Mouse (Mus musculus): ENCODE results near the gene Tm4sf5. TPM values are rescaled to one million over a fixed set of nuclear protein-coding genes. Genes with fewer than 3 reads are reported as not detected.

Gene Tm4sf5
- polyA plus RNA-seq, 1 experiment from 2014 or later = 253 TPM

GRCm38 (mm10) chr11:70553940-70554339 is 48.9 kb downstream of the Tm4sf5 start:
- ATAC-seq = no peak
- no peak overlapping the region for H3K4me3 ChIP-seq (ENCODE audit: low read length)
- WGBS = 35% methylated on average over 6 of the region's 7 CpGs
- no peak overlapping the region for H3K4me2 ChIP-seq (ENCODE audit: low read depth, low read length)
- no peaks in the 10 kb centered on the region for H3K9me3 ChIP-seq (ENCODE audit: control insufficient read depth, low read length)
- H3K4me1 ChIP-seq (ENCODE audit: control insufficient read depth, insufficient read depth, low read length) = no peaks in the 10 kb centered on the region
- no peaks in the 10 kb centered on the region for H3K27me3 ChIP-seq (replicated peaks; ENCODE audit: control insufficient read depth, insufficient read depth, low read length)
- H3K36me3 ChIP-seq (ENCODE audit: control insufficient read depth, insufficient read depth, low read length) = no peaks in the 10 kb centered on the region; the same call in 1 of the 2 replicates
- H3K9ac ChIP-seq (ENCODE audit: low read depth, low read length) = no peak overlapping the region
- no peak overlapping the region for H3K27ac ChIP-seq (ENCODE audit: low read length)

GRCm38 (mm10) chr11:70557545-70557944 is 52.5 kb downstream of the Tm4sf5 start:
- Histone ChIP-seq H3K4me1 (ENCODE audit: control insufficient read depth, insufficient read depth, low read length) (peaks cover 7% of the 10 kb centered on the region; the same call in 1 of the 2 replicates), H3K27ac (ENCODE audit: low read length) (no peak overlapping the region)
- no peak for ATAC-seq

More at GRCm38 (mm10) chr11:70557545-70557944, 52.5 kb downstream of the Tm4sf5 start:
- H3K4me3 ChIP-seq (ENCODE audit: low read length) = no peak overlapping the region
- no peaks in the 10 kb centered on the region; the same call in 1 of the 2 replicates for H3K36me3 ChIP-seq (ENCODE audit: control insufficient read depth, insufficient read depth, low read length)
- H3K9me3 ChIP-seq (ENCODE audit: control insufficient read depth, low read length) = no peaks in the 10 kb centered on the region
- no peak overlapping the region for H3K4me2 ChIP-seq (ENCODE audit: low read depth, low read length)
- H3K27me3 ChIP-seq (replicated peaks; ENCODE audit: control insufficient read depth, insufficient read depth, low read length) = no peaks in the 10 kb centered on the region
- H3K9ac ChIP-seq (ENCODE audit: low read depth, low read length) = no peak overlapping the region
- 91% methylated on average over 9 of the region's 9 CpGs for WGBS

Other genes with a start within 250 kb of the Tm4sf5 start
- 1.5 and 1.8 TPM in 2 replicates for gene Alox12, start 249.9 kb upstream of the Tm4sf5 start, polyA plus RNA-seq (2015; fragmentation: Nextera tagmentation; extraction: Ambion mirVana)
- gene Alox12e, start 182.6 kb upstream of the Tm4sf5 start, polyA plus RNA-seq (2015; fragmentation: Nextera tagmentation; extraction: Ambion mirVana) = 0.13 TPM in 1 of 2 replicates, not detected in the other
- gene Alox15, start 153.2 kb upstream of the Tm4sf5 start, polyA plus RNA-seq (2015; fragmentation: Nextera tagmentation; extraction: Ambion mirVana) = 0.64 and 1.1 TPM in 2 replicates
- gene Pelp1, start 95.2 kb upstream of the Tm4sf5 start, polyA plus RNA-seq (2015; fragmentation: Nextera tagmentation; extraction: Ambion mirVana) = 29.1 and 31.5 TPM in 2 replicates
- 10.1 and 10.7 TPM in 2 replicates for gene Arrb2, start 72.6 kb upstream of the Tm4sf5 start, polyA plus RNA-seq (2015; fragmentation: Nextera tagmentation; extraction: Ambion mirVana)
- 38.4 and 41.7 TPM in 2 replicates for gene Med11, start 53.3 kb upstream of the Tm4sf5 start, polyA plus RNA-seq (2015; fragmentation: Nextera tagmentation; extraction: Ambion mirVana)
- 1.1 and 1.2 TPM in 2 replicates for gene Zmynd15, start 45.8 kb upstream of the Tm4sf5 start, polyA plus RNA-seq (2015; fragmentation: Nextera tagmentation; extraction: Ambion mirVana)
- 10.9 and 11.9 TPM in 2 replicates for gene Cxcl16, start 45.3 kb upstream of the Tm4sf5 start, polyA plus RNA-seq (2015; fragmentation: Nextera tagmentation; extraction: Ambion mirVana)
- gene Vmo1, start 9.4 kb downstream of the Tm4sf5 start, polyA plus RNA-seq (2015; fragmentation: Nextera tagmentation; extraction: Ambion mirVana) = 0.28 and 0.71 TPM in 2 replicates
- 1.9 and 2.0 TPM in 2 replicates for gene Gltpd2, start 14.0 kb downstream of the Tm4sf5 start, polyA plus RNA-seq (2015; fragmentation: Nextera tagmentation; extraction: Ambion mirVana)
- gene Psmb6, start 20.1 kb downstream of the Tm4sf5 start, polyA plus RNA-seq (2015; fragmentation: Nextera tagmentation; extraction: Ambion mirVana) = 626 and 669 TPM in 2 replicates
- gene Gm40193, start 27.7 kb downstream of the Tm4sf5 start, polyA plus RNA-seq (2015; fragmentation: Nextera tagmentation; extraction: Ambion mirVana) = not detected in 2 replicates
- 9.3 and 10.0 TPM in 2 replicates for gene Pld2, start 34.8 kb downstream of the Tm4sf5 start, polyA plus RNA-seq (2015; fragmentation: Nextera tagmentation; extraction: Ambion mirVana)
- gene Mink1, start 57.6 kb downstream of the Tm4sf5 start, polyA plus RNA-seq (2015; fragmentation: Nextera tagmentation; extraction: Ambion mirVana) = 9.3 and 10.6 TPM in 2 replicates
- not detected in 2 replicates for gene 4930544D05Rik, start 110.6 kb downstream of the Tm4sf5 start, polyA plus RNA-seq (2015; fragmentation: Nextera tagmentation; extraction: Ambion mirVana)
- gene Chrne, start 114.0 kb downstream of the Tm4sf5 start, polyA plus RNA-seq (2015; fragmentation: Nextera tagmentation; extraction: Ambion mirVana) = 0.17 TPM in 1 of 2 replicates, not detected in the other
- gene Gp1ba, start 133.9 kb downstream of the Tm4sf5 start, polyA plus RNA-seq (2015; fragmentation: Nextera tagmentation; extraction: Ambion mirVana) = 0.05 and 0.06 TPM in 2 replicates
- 121 and 123 TPM in 2 replicates for gene Rnf167, start 142.0 kb downstream of the Tm4sf5 start, polyA plus RNA-seq (2015; fragmentation: Nextera tagmentation; extraction: Ambion mirVana)
- 215 and 216 TPM in 2 replicates for gene Slc25a11, start 142.2 kb downstream of the Tm4sf5 start, polyA plus RNA-seq (2015; fragmentation: Nextera tagmentation; extraction: Ambion mirVana)
- gene Pfn1, start 149.4 kb downstream of the Tm4sf5 start, polyA plus RNA-seq (2015; fragmentation: Nextera tagmentation; extraction: Ambion mirVana) = 2,307 and 2,326 TPM in 2 replicates
- gene Eno3, start 152.0 kb downstream of the Tm4sf5 start, polyA plus RNA-seq (2015; fragmentation: Nextera tagmentation; extraction: Ambion mirVana) = 12.8 and 13.5 TPM in 2 replicates
- gene Spag7, start 164.2 kb downstream of the Tm4sf5 start, polyA plus RNA-seq (2015; fragmentation: Nextera tagmentation; extraction: Ambion mirVana) = 132 and 159 TPM in 2 replicates
- 14.2 and 14.4 TPM in 2 replicates for gene Camta2, start 182.9 kb downstream of the Tm4sf5 start, polyA plus RNA-seq (2015; fragmentation: Nextera tagmentation; extraction: Ambion mirVana)
- 1.4 and 1.8 TPM in 2 replicates for gene Inca1, start 194.9 kb downstream of the Tm4sf5 start, polyA plus RNA-seq (2015; fragmentation: Nextera tagmentation; extraction: Ambion mirVana)
- 2.3 and 2.8 TPM in 2 replicates for gene Kif1c, start 195.3 kb downstream of the Tm4sf5 start, polyA plus RNA-seq (2015; fragmentation: Nextera tagmentation; extraction: Ambion mirVana)

Data from intestine, embryonic 16.5 days (tissue).